9 mouse cellular contexts compared by ENCODE assay signal in the genomic region with DNA sequence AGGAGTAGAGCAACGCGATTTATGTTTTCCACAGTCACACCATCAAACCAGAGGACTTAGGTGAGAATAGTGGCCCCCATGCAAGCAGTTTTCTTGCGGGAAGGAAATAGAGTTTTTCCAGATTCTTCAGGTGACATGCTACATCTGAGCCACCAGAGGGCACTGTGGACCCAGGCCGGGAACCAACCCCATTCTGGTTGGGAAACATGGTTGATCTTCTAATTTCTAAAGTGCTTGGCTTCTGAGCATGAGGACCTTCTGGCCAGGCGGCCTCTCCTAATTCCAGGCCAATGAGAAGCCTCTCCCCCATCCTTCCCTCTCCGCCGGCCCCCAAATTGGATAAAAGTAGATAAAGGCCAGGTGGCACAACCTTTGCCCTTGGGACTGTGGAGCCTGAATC. TPM values are rescaled to one million over a fixed set of nuclear protein-coding genes. Genes with fewer than 3 reads are reported as not detected.
DNase-seq lines count a peak whose midpoint lies in the region; ATAC-seq and TF ChIP-seq lines count a peak whose summit lies in the region.
"Had no signal": no experiment of that assay in that cellular context is flagged by ENCODE, and none has a peak within 500 bp of the region (broad histone marks: within the 10 kb centered on the region; RNA-seq: fewer than 3 reads in every experiment).

No protein-coding gene starts in this region.

- WGBS in hindbrain, embryonic 11.5 days, result 21% methylated on average over 7 of the region's 7 CpGs
- WGBS in hindbrain, embryonic 13.5 days, result 38% methylated on average over 7 of the region's 7 CpGs
- 25% methylated on average over 7 of the region's 7 CpGs for WGBS in limb, embryonic 11.5 days

- no peak overlapping the region for H3K4me2 ChIP-seq in hindbrain, embryonic 11.5 days (replicated peaks; ENCODE audit: low read depth, low read length)
- no peak overlapping the region for H3K4me2 ChIP-seq in hindbrain, embryonic 13.5 days
- H3K4me2 ChIP-seq in limb, embryonic 11.5 days (ENCODE audit: low read depth, severe bottlenecking), result no peak overlapping the region
- H3K4me2 ChIP-seq: heart, embryonic 13.5 days had no signal

- TF ChIP-seq POLR2A in ES-Bruce4 (IDR thresholded peaks at IDR 0.05; ENCODE audit: insufficient read depth, low read length), result no peak

- no peaks in the 10 kb centered on the region for H3K36me3 ChIP-seq in hindbrain, embryonic 11.5 days (ENCODE audit: control insufficient read depth, insufficient read depth, low read length)
- H3K36me3 ChIP-seq in hindbrain, embryonic 13.5 days, result no peaks in the 10 kb centered on the region
- H3K36me3 ChIP-seq in ES-Bruce4 (ENCODE audit: control insufficient read depth, insufficient read depth, low read length, poor library complexity, severe bottlenecking), result no peaks in the 10 kb centered on the region
- H3K36me3 ChIP-seq in limb, embryonic 11.5 days (ENCODE audit: control insufficient read depth, insufficient read depth, low read length), result no peaks in the 10 kb centered on the region

- H3K9me3 ChIP-seq in hindbrain, embryonic 11.5 days (ENCODE audit: control insufficient read depth, low read length), result no peaks in the 10 kb centered on the region
- no peaks in the 10 kb centered on the region for H3K9me3 ChIP-seq in hindbrain, embryonic 13.5 days
- no peaks in the 10 kb centered on the region for H3K9me3 ChIP-seq in ES-Bruce4 (replicated peaks; ENCODE audit: control insufficient read depth, insufficient read depth, low read length, poor library complexity, severe bottlenecking)
- no peaks in the 10 kb centered on the region for H3K9me3 ChIP-seq in limb, embryonic 11.5 days (ENCODE audit: control insufficient read depth, low read length)
- H3K9me3 ChIP-seq: heart, embryonic 13.5 days had no signal

- DNase-seq in hindbrain, embryonic 11.5 days (ENCODE audit: low spot score), result peak; percentile 69
- DNase-seq in 416B (ENCODE audit: low read depth), result peak; percentile 28
- DNase-seq in limb, embryonic 11.5 days (ENCODE audit: low spot score), result peak; percentile 52
- DNase-seq in thymus, postnatal 4 days, result peak; percentile 55
- DNase-seq in layer of hippocampus, adult 9-11 months, result no peak

- no peak for ATAC-seq in hindbrain, embryonic 11.5 days (ENCODE audit: low FRiP score)
- no peak for ATAC-seq in hindbrain, embryonic 13.5 days (ENCODE audit: low FRiP score)
- ATAC-seq in common myeloid progenitor, adult 5-6 weeks (replicated peaks; ENCODE audit: low read depth, poor library complexity, severe bottlenecking), result 0 out of 2 replicates have a peak, but pooled peaks have one; percentile 29
- ATAC-seq in limb, embryonic 11.5 days (ENCODE audit: insufficient number of reproducible peaks, low FRiP score, low TSS enrichment, low read depth), result no peak

- TF ChIP-seq CTCF in ES-Bruce4 (IDR thresholded peaks at IDR 0.05; ENCODE audit: low read depth, low read length), result peak; percentile 84

- H3K27ac ChIP-seq in hindbrain, embryonic 11.5 days (ENCODE audit: low read depth, low read length), result no peak overlapping the region
- H3K27ac ChIP-seq in hindbrain, embryonic 13.5 days, result no peak overlapping the region
- H3K27ac ChIP-seq in ES-Bruce4 (ENCODE audit: insufficient read depth, low read length), result no peak overlapping the region
- no peak overlapping the region for H3K27ac ChIP-seq in limb, embryonic 11.5 days (replicated peaks; ENCODE audit: low read depth, low read length)
- H3K27ac ChIP-seq: heart, embryonic 13.5 days had no signal

- no peaks in the 10 kb centered on the region for H3K4me1 ChIP-seq in hindbrain, embryonic 11.5 days (replicated peaks; ENCODE audit: control insufficient read depth, insufficient read depth, low read length)
- no peaks in the 10 kb centered on the region for H3K4me1 ChIP-seq in hindbrain, embryonic 13.5 days (replicated peaks)
- H3K4me1 ChIP-seq in ES-Bruce4 (ENCODE audit: control insufficient read depth, insufficient read depth, low read length), result no peaks in the 10 kb centered on the region
- no peaks in the 10 kb centered on the region for H3K4me1 ChIP-seq in limb, embryonic 11.5 days (ENCODE audit: control insufficient read depth, insufficient read depth, low read length)
- H3K4me1 ChIP-seq: heart, embryonic 13.5 days had no signal

- H3K27me3 ChIP-seq in hindbrain, embryonic 11.5 days (ENCODE audit: control insufficient read depth, insufficient read depth, low read length), result no peaks in the 10 kb centered on the region
- H3K27me3 ChIP-seq in hindbrain, embryonic 13.5 days, result no peaks in the 10 kb centered on the region
- H3K27me3 ChIP-seq in ES-Bruce4 (ENCODE audit: control insufficient read depth, insufficient read depth, low read length, poor library complexity, severe bottlenecking), result no peaks in the 10 kb centered on the region
- no peaks in the 10 kb centered on the region for H3K27me3 ChIP-seq in limb, embryonic 11.5 days (ENCODE audit: control insufficient read depth, insufficient read depth, low read length)
- H3K27me3 ChIP-seq: heart, embryonic 13.5 days had no signal

- H3K9ac ChIP-seq in hindbrain, embryonic 11.5 days (ENCODE audit: low read depth, low read length), result no peak overlapping the region
- no peak overlapping the region for H3K9ac ChIP-seq in hindbrain, embryonic 13.5 days
- H3K9ac ChIP-seq in ES-Bruce4 (ENCODE audit: low read depth, poor library complexity, severe bottlenecking), result no peak overlapping the region
- H3K9ac ChIP-seq in limb, embryonic 11.5 days (ENCODE audit: low read length), result no peak overlapping the region
- H3K9ac ChIP-seq: heart, embryonic 13.5 days had no signal

- no peak for TF ChIP-seq EP300 in ES-Bruce4 (IDR thresholded peaks at IDR 0.05; ENCODE audit: insufficient read depth, low read depth, low read length)

- H3K4me3 ChIP-seq in hindbrain, embryonic 11.5 days (ENCODE audit: low read depth, low read length), result no peak overlapping the region
- no peak overlapping the region for H3K4me3 ChIP-seq in hindbrain, embryonic 13.5 days
- H3K4me3 ChIP-seq in ES-Bruce4 (ENCODE audit: low read depth, low read length), result no peak overlapping the region
- H3K4me3 ChIP-seq in limb, embryonic 11.5 days (ENCODE audit: low read depth, low read length), result no peak overlapping the region
- H3K4me3 ChIP-seq: heart, embryonic 13.5 days had no signal

RNA-seq across cellular contexts. Expression of gene Evc, which starts 38.3 kb away (rescaled TPM):
- 9.5 TPM in 2 replicates for polyA plus RNA-seq in hindbrain, embryonic 11.5 days (2014; fragmentation: Nextera tagmentation; extraction: Ambion mirVana)
- 5.1 and 5.4 TPM in 2 replicates for polyA plus RNA-seq in hindbrain, embryonic 13.5 days (2015; fragmentation: Nextera tagmentation; extraction: Ambion mirVana)
- polyA plus RNA-seq in ES-Bruce4 (2011; ENCODE audit: insufficient read depth, insufficient read length, low read depth, missing spikeins), result 9.1 and 13.2 TPM in 2 replicates
- total RNA-seq in common myeloid progenitor, adult 5-6 weeks (2017), result not detected in 2 replicates
- polyA plus RNA-seq in limb, embryonic 11.5 days (2014; fragmentation: Nextera tagmentation; extraction: Ambion mirVana), result 21.5 and 24.0 TPM in 2 replicates

RNA-seq across cellular contexts. Expression of gene Evc2, which starts 39.9 kb away (rescaled TPM):
- polyA plus RNA-seq in hindbrain, embryonic 11.5 days (2014; fragmentation: Nextera tagmentation; extraction: Ambion mirVana), result 7.7 and 8.1 TPM in 2 replicates
- polyA plus RNA-seq in hindbrain, embryonic 13.5 days (2015; fragmentation: Nextera tagmentation; extraction: Ambion mirVana), result 4.9 TPM in 2 replicates
- 12.7 and 15.8 TPM in 2 replicates for polyA plus RNA-seq in ES-Bruce4 (2011; ENCODE audit: insufficient read depth, insufficient read length, low read depth, missing spikeins)
- total RNA-seq in common myeloid progenitor, adult 5-6 weeks (2017), result 0.37 TPM in 1 of 2 replicates, not detected in the other
- polyA plus RNA-seq in limb, embryonic 11.5 days (2014; fragmentation: Nextera tagmentation; extraction: Ambion mirVana), result 18.3 TPM in 2 replicates

RNA-seq across cellular contexts. Expression of gene Crmp1, which starts 56.6 kb away (rescaled TPM):
- polyA plus RNA-seq in hindbrain, embryonic 11.5 days (2014; fragmentation: Nextera tagmentation; extraction: Ambion mirVana), result 340 and 413 TPM in 2 replicates
- polyA plus RNA-seq in hindbrain, embryonic 13.5 days (2015; fragmentation: Nextera tagmentation; extraction: Ambion mirVana), result 750 and 790 TPM in 2 replicates
- 17.0 and 17.4 TPM in 2 replicates for polyA plus RNA-seq in ES-Bruce4 (2011; ENCODE audit: insufficient read depth, insufficient read length, low read depth, missing spikeins)
- total RNA-seq in common myeloid progenitor, adult 5-6 weeks (2017), result not detected in 2 replicates
- 36.6 and 37.1 TPM in 2 replicates for polyA plus RNA-seq in limb, embryonic 11.5 days (2014; fragmentation: Nextera tagmentation; extraction: Ambion mirVana)
